Mouse (Mus musculus): Measurements from ENCODE around the gene Gm38392.

GRCm38 (mm10) chr3:88228906-88229305, 58.1 kb downstream of the Gm38392 start:
- TF ChIP-seq CTCF (IDR thresholded peaks at IDR 0.05; ENCODE audit: insufficient read depth, low read length) (no peak), POLR2A (IDR thresholded peaks at IDR 0.05; ENCODE audit: borderline replicate concordance, extremely low read depth, low read depth, low read length) (no peak)

Data from lung, adult 2 months (tissue).